Mouse (Mus musculus) forebrain, embryonic 15.5 days (tissue): ENCODE results near the gene Tas2r103. TPM values are rescaled to one million over a fixed set of nuclear protein-coding genes. Genes with fewer than 3 reads are reported as not detected.

Source experiments
- ATAC-seq: fragments of 200-750 bp; cut with Nextera tagmentation; replicated peaks from 2 replicates; pipeline ENCODE4 v1.8.0; 2017; ENCODE audit warnings: mild to moderate bottlenecking, moderate TSS enrichment, moderate library complexity
- H3K27ac ChIP-seq: fragments of 300-500 bp; sonication (generic); replicated peaks from 2 replicates; pipeline ENCODE4 v1.5.1; 2015; ENCODE audit warnings: mild to moderate bottlenecking, inconsistent platforms
- H3K27me3 ChIP-seq: fragments of 300-500 bp; sonication (generic); 2 replicates; pipeline ENCODE4 v1.6.1; 2015; ENCODE audit warnings: inconsistent platforms
- H3K36me3 ChIP-seq: fragments of 300-500 bp; sonication (generic); 2 replicates; pipeline ENCODE4 v1.6.1; 2015; ENCODE audit warnings: mild to moderate bottlenecking, inconsistent platforms
- H3K4me1 ChIP-seq: fragments of 300-500 bp; sonication (generic); 2 replicates; pipeline ENCODE4 v1.6.1; 2015; ENCODE audit warnings: inconsistent platforms
- H3K4me2 ChIP-seq: fragments of 300-500 bp; sonication (generic); replicated peaks from 2 replicates; pipeline ENCODE4 v1.6.1; 2015; ENCODE audit warnings: mild to moderate bottlenecking, inconsistent platforms
- H3K4me3 ChIP-seq: fragments of 300-500 bp; sonication (generic); 2 replicates; pipeline ENCODE4 v1.5.1; 2015; ENCODE audit warnings: mild to moderate bottlenecking, inconsistent platforms
- H3K9ac ChIP-seq: fragments of 300-500 bp; sonication (generic); replicated peaks from 2 replicates; pipeline ENCODE4 v1.6.1; 2015; ENCODE audit warnings: mild to moderate bottlenecking, inconsistent platforms
- H3K9me3 ChIP-seq: fragments of 300-500 bp; sonication (generic); 2 replicates; pipeline ENCODE4 v1.6.1; 2016; ENCODE audit warnings: inconsistent platforms
- WGBS: fragments of 180-500 bp; shearing (Covaris S2); methylation state at CpG from one replicate; pipeline ENCODE4 v1.1.7; 2015; ENCODE audit warnings: mixed read lengths; 5-methylcytosine and 5-hydroxymethylcytosine counted together
- polyA plus RNA-seq: library from polyadenylated mRNA; unstranded; fragments of >200 nt; fragmentation: Nextera tagmentation; extraction: Ambion mirVana; gene quantifications from 2 replicates; pipeline ENCODE4 v1.2.1, GENCODE M21; 2015

Tas2r103 gene
- polyA plus RNA-seq, result not detected in 2 replicates

GRCm38 (mm10) chr6:133037001-133037400 lies at the start of gene Tas2r103:
Gene Tas2r103, minus strand, starts transcription at chr6:133037101.
- Histone ChIP-seq H3K9ac (no peak within 1 kb of the TSS), H3K4me3 (no peak within 1 kb of the TSS), H3K27me3 (no peaks in the 10 kb centered on the region), H3K36me3 (no peaks in the 10 kb centered on the region), H3K27ac (no peak within 1 kb of the TSS), H3K4me1 (no peaks in the 10 kb centered on the region), H3K4me2 (no peak within 1 kb of the TSS), H3K9me3 (no peaks in the 10 kb centered on the region)
- 80% methylated on average over 2 of the region's 2 CpGs for WGBS
- ATAC-seq, result no peak

GRCm38 (mm10) chr6:133055716-133056115 lies 18.8 kb upstream of the Tas2r103 start, which contains the start of gene Tas2r140:
Gene Tas2r140, minus strand, starts transcription at chr6:133055816.
- no peaks in the 10 kb centered on the region for H3K36me3 ChIP-seq
- H3K4me1 ChIP-seq, result no peaks in the 10 kb centered on the region
- no peak within 1 kb of the TSS for H3K4me3 ChIP-seq
- H3K9me3 ChIP-seq, result no peaks in the 10 kb centered on the region
- H3K4me2 ChIP-seq, result no peak within 1 kb of the TSS
- ATAC-seq, result no peak
- no peak within 1 kb of the TSS for H3K27ac ChIP-seq
- H3K27me3 ChIP-seq, result no peaks in the 10 kb centered on the region
- H3K9ac ChIP-seq, result no peak within 1 kb of the TSS

Other genes starting within 250 kb of the Tas2r103 start
- not detected in 2 replicates for gene Tas2r117, start 234.3 kb downstream of the Tas2r103 start, polyA plus RNA-seq
- not detected in 2 replicates for gene Tas2r123, start 190.0 kb downstream of the Tas2r103 start, polyA plus RNA-seq
- not detected in 2 replicates for gene Tas2r116, start 181.7 kb downstream of the Tas2r103 start, polyA plus RNA-seq
- not detected in 2 replicates for gene Tas2r110, start 169.1 kb downstream of the Tas2r103 start, polyA plus RNA-seq
- gene Tas2r113, start 144.1 kb downstream of the Tas2r103 start, polyA plus RNA-seq, result not detected in 2 replicates
- not detected in 2 replicates for gene Tas2r125, start 127.5 kb downstream of the Tas2r103 start, polyA plus RNA-seq
- not detected in 2 replicates for gene Tas2r129, start 86.0 kb downstream of the Tas2r103 start, polyA plus RNA-seq
- gene Tas2r131, start 79.2 kb downstream of the Tas2r103 start, polyA plus RNA-seq, result not detected in 2 replicates
- not detected in 2 replicates for gene Tas2r109, start 56.1 kb downstream of the Tas2r103 start, polyA plus RNA-seq
- not detected in 2 replicates for gene Tas2r140, start 18.7 kb upstream of the Tas2r103 start, polyA plus RNA-seq
- gene Smim10l1, start 67.8 kb upstream of the Tas2r103 start, polyA plus RNA-seq, result 85.0 and 97.6 TPM in 2 replicates